Mouse (Mus musculus) lung, adult 2 months (tissue): ENCODE results near the gene C1qtnf2. TPM values are rescaled to one million over a fixed set of nuclear protein-coding genes. Genes with fewer than 3 reads are reported as not detected.

Experiments used
- DNase-seq: peaks from one replicate; pipeline ENCODE4 v3.0.0; 2022
- H3K4me1 ChIP-seq: fragments of 200-500 bp; 2 replicates; pipeline ENCODE4 v1.6.1; 2011; ENCODE audit warnings: low read length; ENCODE audit not compliant: control insufficient read depth, insufficient read depth
- H3K4me3 ChIP-seq: fragments of 200-500 bp; replicated peaks from 2 replicates; pipeline ENCODE3; 2011; ENCODE audit warnings: low read depth, mild to moderate bottlenecking, control low read depth, low read length; ENCODE audit errors: extremely low read depth
- CTCF ChIP-seq: fragments of 200-500 bp; IDR thresholded peaks from 2 replicates; pipeline ENCODE4 v1.5.1; 2011; ENCODE audit warnings: mild to moderate bottlenecking, low read length, control low read depth; ENCODE audit not compliant: insufficient read depth
- POLR2A ChIP-seq: fragments of 200-500 bp; IDR thresholded peaks from 2 replicates; pipeline ENCODE4 v1.6.1; 2011; ENCODE audit warnings: low read depth, mild to moderate bottlenecking, control low read depth, low read length, borderline replicate concordance; ENCODE audit errors: extremely low read depth
- WGBS: fragments of 180-500 bp; shearing (Covaris S2); methylation state at CpG from one replicate; pipeline ENCODE4 v1.1.7; 2018; 5-methylcytosine and 5-hydroxymethylcytosine counted together
- polyA plus RNA-seq: library from polyadenylated mRNA; depleted of rRNA; stranded (reverse); fragments of >200 nt; gene quantifications from 2 replicates; pipeline ENCODE4 v1.2.3, GENCODE M21; 2012

The C1qtnf2 gene
- polyA plus RNA-seq, 1 experiment: 62.4 TPM

- TF ChIP-seq CTCF: no peak
- TF ChIP-seq POLR2A: no peak
- no peak for DNase-seq
- no peak overlapping the region for H3K4me3 ChIP-seq
- no peaks in the 10 kb centered on the region for H3K4me1 ChIP-seq
- 64% methylated on average over 2 of the region's 2 CpGs for WGBS
Measured at GRCm38 (mm10) chr11:43449916-43450315, 24.2 kb upstream of the C1qtnf2 start.

- no peak for DNase-seq
- no peak overlapping the region for H3K4me3 ChIP-seq
- no peaks in the 10 kb centered on the region for H3K4me1 ChIP-seq
- 52% methylated on average over 4 of the region's 4 CpGs for WGBS
- TF ChIP-seq CTCF (no peak), POLR2A (no peak)
Measured at GRCm38 (mm10) chr11:43451322-43451721, 22.8 kb upstream of the C1qtnf2 start.

GRCm38 (mm10) chr11:43452266-43452665, 21.8 kb upstream of the C1qtnf2 start:
- no peak for DNase-seq
- WGBS: 62% methylated on average over 2 of the region's 2 CpGs

GRCm38 (mm10) chr11:43463204-43463603, 10.9 kb upstream of the C1qtnf2 start:
- no peak overlapping the region for H3K4me3 ChIP-seq
- 93% methylated on average over 25 of the region's 25 CpGs for WGBS

More at GRCm38 (mm10) chr11:43452266-43452665, 21.8 kb upstream of the C1qtnf2 start:
- no peak for TF ChIP-seq POLR2A
- Histone ChIP-seq H3K4me1 (no peaks in the 10 kb centered on the region), H3K4me3 (no peak overlapping the region)

GRCm38 (mm10) chr11:43470118-43470517, 4.0 kb upstream of the C1qtnf2 start:
- Histone ChIP-seq H3K4me1 (no peaks in the 10 kb centered on the region; the same call in none of the 2 replicates), H3K4me3 (no peak overlapping the region)
- TF ChIP-seq POLR2A (no peak), CTCF (no peak)
- DNase-seq: no peak
- WGBS: 12% methylated on average over 5 of the region's 5 CpGs

More at GRCm38 (mm10) chr11:43463204-43463603, 10.9 kb upstream of the C1qtnf2 start:
- TF ChIP-seq CTCF (no peak), POLR2A (no peak)
- H3K4me1 ChIP-seq: no peaks in the 10 kb centered on the region
- no peak for DNase-seq

- WGBS: 53% methylated on average over 6 of the region's 6 CpGs
- Histone ChIP-seq H3K4me1 (no peaks in the 10 kb centered on the region; the same call in none of the 2 replicates), H3K4me3 (no peak overlapping the region)
- no peak for DNase-seq
- TF ChIP-seq POLR2A: no peak
- no peak for TF ChIP-seq CTCF
Measured at GRCm38 (mm10) chr11:43470881-43471820, 2.9 kb upstream of the C1qtnf2 start.

- no peak for DNase-seq
- TF ChIP-seq POLR2A (no peak), CTCF (no peak)
- 76% methylated on average over 1 of the region's 1 CpGs for WGBS
- no peaks in the 10 kb centered on the region; the same call in none of the 2 replicates for H3K4me1 ChIP-seq
- no peak overlapping the region for H3K4me3 ChIP-seq
Measured at GRCm38 (mm10) chr11:43473115-43473514, 961 bp upstream of the C1qtnf2 start.

- WGBS: 41% methylated on average over 15 of the region's 15 CpGs
- TF ChIP-seq CTCF: no peak
- TF ChIP-seq POLR2A: no peak
- Histone ChIP-seq H3K4me1 (no peaks in the 10 kb centered on the region; the same call in none of the 2 replicates), H3K4me3 (peak overlapping the region; percentile 77)
- DNase-seq: no peak
Measured at GRCm38 (mm10) chr11:43473635-43474224, 346 bp upstream of the C1qtnf2 start.

- TF ChIP-seq POLR2A (no peak), CTCF (no peak)
- H3K4me3 ChIP-seq: no peak overlapping the region
- no peak for DNase-seq
- 0 out of 2 replicates have a peak, but pooled peaks cover 5% of the 10 kb centered on the region for H3K4me1 ChIP-seq
- 82% methylated on average over 3 of the region's 3 CpGs for WGBS
Measured at GRCm38 (mm10) chr11:43479376-43479775, 5.3 kb downstream of the C1qtnf2 start.

GRCm38 (mm10) chr11:43480561-43480960, 6.5 kb downstream of the C1qtnf2 start:
- H3K4me3 ChIP-seq: no peak overlapping the region
- TF ChIP-seq POLR2A (no peak), CTCF (no peak)
- H3K4me1 ChIP-seq: 0 out of 2 replicates have a peak, but pooled peaks cover 5% of the 10 kb centered on the region
- 28% methylated on average over 5 of the region's 5 CpGs for WGBS
- no peak for DNase-seq
